Mouse (Mus musculus) thymus, adult 2 months (tissue): Measurements from ENCODE around the gene Tshz3.

ENCODE experiments used
- CTCF ChIP-seq: fragments of 200-500 bp; IDR thresholded peaks from 2 replicates; pipeline ENCODE4 v1.5.1; 2012; ENCODE audit warnings: mild to moderate bottlenecking, control low read depth, low read length, moderate library complexity, borderline replicate concordance; ENCODE audit not compliant: control insufficient read depth, poor library complexity, insufficient read depth; ENCODE audit errors: extremely low read depth
- POLR2A ChIP-seq: fragments of 200-500 bp; IDR thresholded peaks from 2 replicates; pipeline ENCODE4 v1.6.1; 2012; ENCODE audit warnings: mild to moderate bottlenecking, low read length, control low read depth, moderate library complexity; ENCODE audit not compliant: control insufficient read depth, poor library complexity, insufficient read depth; ENCODE audit errors: extremely low read depth

DNA sequence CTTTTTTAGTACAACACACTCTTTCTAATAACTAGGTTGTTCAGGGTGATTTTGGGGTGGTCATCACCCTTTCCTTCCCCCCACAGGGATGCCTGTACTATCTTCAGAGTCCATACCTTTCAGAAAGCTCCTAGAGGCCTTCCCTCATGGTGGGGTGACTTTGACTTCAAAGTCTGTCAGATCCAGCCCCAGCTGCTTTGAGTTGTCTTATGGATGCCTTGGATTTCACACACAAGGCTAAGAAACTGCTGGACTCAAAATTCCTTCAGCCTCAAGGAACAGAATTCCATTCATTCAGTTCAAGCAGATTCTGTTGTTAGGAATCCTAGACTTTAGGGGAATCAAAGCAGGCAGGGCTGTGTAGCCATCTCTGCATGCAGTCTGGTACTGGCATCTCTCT, 41.5 kb upstream of the Tshz3 start:
- TF ChIP-seq POLR2A (no peak), CTCF (no peak)
